Mouse (Mus musculus): ENCODE measurements at regions not wholly inside any gene's neighbourhood (a gene's known extent, or its start where the extent isn't known, plus 50 kb on each side); places are given as distances from the start of the nearest gene placed in this dataset.

- TF ChIP-seq MAFK (IDR thresholded peaks at IDR 0.05; ENCODE audit: insufficient replicate concordance, low read length) = no peak
- no peak for TF ChIP-seq CTCF (conservative IDR thresholded peaks at IDR 0.05 in 1 of 2, IDR thresholded peaks at IDR 0.05 in 1 of 2; ENCODE audit: low read depth in 2 of 2, low read length in 2 of 2)
- no peak for TF ChIP-seq NRF1 (IDR thresholded peaks at IDR 0.05; ENCODE audit: low read depth, low read length)
- no peak for TF ChIP-seq CHD2 (IDR thresholded peaks at IDR 0.05; ENCODE audit: low read length)
- TF ChIP-seq POLR2A (IDR thresholded peaks at IDR 0.05; ENCODE audit: low read depth, low read length) = no peak
- no peak for TF ChIP-seq MXI1 (IDR thresholded peaks at IDR 0.05; ENCODE audit: low read depth, low read length)
- no peak for TF ChIP-seq POLR2AphosphoS2 (IDR thresholded peaks at IDR 0.05; ENCODE audit: low read depth, low read length)
- no peak for TF ChIP-seq JUND (conservative IDR thresholded peaks at IDR 0.05; ENCODE audit: low read depth, low read length)
- no peak for TF ChIP-seq EP300 (IDR thresholded peaks at IDR 0.05; ENCODE audit: low read length)
- TF ChIP-seq MAZ (IDR thresholded peaks at IDR 0.05; ENCODE audit: low read depth, low read length) = no peak
- TF ChIP-seq TCF12 (IDR thresholded peaks at IDR 0.05; ENCODE audit: low read depth, low read length) = no peak
- TF ChIP-seq E2F4 (IDR thresholded peaks at IDR 0.05; ENCODE audit: insufficient replicate concordance, low read depth, low read length) = no peak
- no peak for TF ChIP-seq ZC3H11A (IDR thresholded peaks at IDR 0.05; ENCODE audit: low read depth, low read length)
- TF ChIP-seq SIN3A (IDR thresholded peaks at IDR 0.05; ENCODE audit: low read length) = no peak
These were observed 125.3 kb upstream of the Cnr1 start for GRCm38 (mm10) chr4:33799110-33799509.
